Mouse (Mus musculus) embryo, embryonic 9.5 days (tissue): ENCODE data around the gene Slc16a3.
A peak's percentile ranks its signal among the peaks of the same experiment; 100 is the strongest.

Experiments
- DNase-seq: peaks from one replicate; pipeline ENCODE4 v3.0.0-alpha.2; 2017; ENCODE audit errors: extremely low spot score

Gene Slc16a3

DNA sequence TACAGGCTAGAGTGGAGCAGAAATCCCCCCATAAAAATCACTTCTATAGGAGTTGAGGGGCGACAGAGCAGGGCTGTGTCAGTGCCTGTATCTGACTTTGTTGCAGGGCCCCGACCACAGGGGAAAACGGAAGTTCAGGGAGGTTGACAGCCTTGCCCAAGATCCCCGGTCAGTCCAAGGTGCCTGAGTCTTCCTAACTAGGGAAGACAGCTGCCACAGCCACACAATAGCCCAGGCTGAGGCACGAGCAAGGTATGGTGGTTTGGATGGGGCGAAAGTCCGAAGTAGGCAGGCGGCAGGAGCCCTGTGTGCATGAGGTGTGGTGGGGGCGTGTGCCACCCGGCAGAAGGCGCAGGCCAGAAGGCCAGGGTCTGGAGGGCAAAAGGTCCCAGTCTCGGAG lies at the start of gene Slc16a3:
Gene Slc16a3, plus strand, starts transcription at position 153 of the 400 bp plus-strand sequence.
- DNase-seq: no peak

GRCm38 (mm10) chr11:120900276-120901244 lies 47.7 kb upstream of the Slc16a3 start:
- DNase-seq: no peak

- no peak for DNase-seq
These were observed 46.4 kb upstream of the Slc16a3 start for GRCm38 (mm10) chr11:120901729-120902486.

- no peak for DNase-seq
These were observed 45.7 kb upstream of the Slc16a3 start for GRCm38 (mm10) chr11:120902487-120903142.

DNA sequence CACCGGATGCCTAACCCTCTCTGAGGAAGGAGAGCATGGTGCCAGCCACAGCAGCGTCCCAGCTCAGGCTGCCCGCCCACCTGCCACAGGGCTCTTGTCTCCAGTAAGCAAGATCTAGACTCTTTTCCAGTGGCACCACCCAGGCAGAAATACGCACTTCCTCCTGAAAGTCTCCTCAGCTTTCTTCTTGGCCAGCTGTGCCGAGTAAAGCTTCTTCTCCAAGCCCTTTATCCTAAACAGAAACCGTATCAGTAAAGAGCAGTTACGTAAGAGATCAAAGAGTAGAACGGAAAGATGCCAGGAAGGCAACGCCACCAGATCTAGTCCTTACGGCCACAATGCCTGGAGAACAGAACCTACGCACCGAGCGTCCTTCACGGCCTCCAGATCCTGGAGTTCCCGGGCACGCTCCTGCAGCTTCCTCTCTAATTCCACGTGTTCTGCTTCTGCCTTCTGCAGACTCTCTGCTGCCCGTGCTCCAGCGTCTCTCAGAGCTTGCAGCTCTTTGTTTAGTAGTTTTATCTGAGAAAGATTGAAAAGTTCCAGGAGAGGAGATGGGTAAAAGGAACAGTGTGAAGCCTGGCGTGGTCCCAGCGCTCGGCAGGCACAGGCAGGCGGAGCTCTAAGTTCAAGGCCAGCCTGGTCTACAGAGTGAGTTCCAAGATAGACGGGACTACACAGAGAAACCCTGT lies 45.0 kb upstream of the Slc16a3 start:
- DNase-seq: no peak

DNA sequence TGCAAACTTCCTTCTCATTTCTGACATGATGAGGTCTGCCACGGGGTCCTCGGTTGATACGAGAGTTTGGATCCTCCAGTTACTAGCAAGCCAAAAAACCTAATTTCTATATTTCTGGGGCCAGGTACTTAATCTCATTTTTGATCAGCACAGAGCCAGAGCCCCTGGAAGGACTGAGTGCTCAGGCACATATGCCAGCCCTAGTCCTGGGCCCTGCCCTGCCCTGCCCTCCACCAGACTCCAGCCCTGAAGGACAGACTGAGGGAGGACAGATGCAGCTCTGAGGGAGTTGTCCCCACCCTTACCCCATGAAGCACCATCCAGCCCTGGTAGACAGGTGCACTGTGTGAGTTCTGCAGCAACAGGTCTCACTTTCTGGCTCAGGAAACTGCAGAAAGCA lies 43.7 kb upstream of the Slc16a3 start:
- DNase-seq: no peak

- peak; percentile 73 for DNase-seq
These were observed 42.8 kb upstream of the Slc16a3 start for GRCm38 (mm10) chr11:120905430-120905873.

- no peak for DNase-seq
These were observed 34.5 kb upstream of the Slc16a3 start for GRCm38 (mm10) chr11:120913796-120914195.

- DNase-seq: no peak
These were observed 31.8 kb upstream of the Slc16a3 start for GRCm38 (mm10) chr11:120916477-120916876.

- no peak for DNase-seq
These were observed 30.5 kb upstream of the Slc16a3 start for GRCm38 (mm10) chr11:120917756-120918155.

GRCm38 (mm10) chr11:120922528-120922927 lies 25.8 kb upstream of the Slc16a3 start:
- no peak for DNase-seq

GRCm38 (mm10) chr11:120928468-120928867 lies 19.8 kb upstream of the Slc16a3 start:
- DNase-seq: no peak

DNA sequence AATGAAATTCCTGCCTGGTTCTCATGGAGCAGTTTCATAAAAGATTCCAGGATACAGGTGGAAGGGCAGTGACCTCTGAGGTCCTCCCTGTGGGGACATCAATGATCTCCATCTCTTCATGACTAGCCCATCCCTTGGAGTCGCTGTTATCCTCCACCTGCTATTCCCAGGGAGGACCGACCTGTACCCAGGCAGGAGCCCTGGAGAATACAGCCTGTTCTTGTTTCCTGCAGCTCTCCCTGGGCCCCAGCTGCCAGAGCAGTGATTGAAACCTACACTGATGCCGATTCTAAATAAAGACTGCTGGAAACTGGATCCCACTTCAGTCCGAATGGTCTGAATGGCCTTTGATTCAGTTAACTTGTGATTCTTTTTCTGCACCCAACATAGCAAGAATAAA lies 16.8 kb upstream of the Slc16a3 start:
- DNase-seq: no peak

DNA sequence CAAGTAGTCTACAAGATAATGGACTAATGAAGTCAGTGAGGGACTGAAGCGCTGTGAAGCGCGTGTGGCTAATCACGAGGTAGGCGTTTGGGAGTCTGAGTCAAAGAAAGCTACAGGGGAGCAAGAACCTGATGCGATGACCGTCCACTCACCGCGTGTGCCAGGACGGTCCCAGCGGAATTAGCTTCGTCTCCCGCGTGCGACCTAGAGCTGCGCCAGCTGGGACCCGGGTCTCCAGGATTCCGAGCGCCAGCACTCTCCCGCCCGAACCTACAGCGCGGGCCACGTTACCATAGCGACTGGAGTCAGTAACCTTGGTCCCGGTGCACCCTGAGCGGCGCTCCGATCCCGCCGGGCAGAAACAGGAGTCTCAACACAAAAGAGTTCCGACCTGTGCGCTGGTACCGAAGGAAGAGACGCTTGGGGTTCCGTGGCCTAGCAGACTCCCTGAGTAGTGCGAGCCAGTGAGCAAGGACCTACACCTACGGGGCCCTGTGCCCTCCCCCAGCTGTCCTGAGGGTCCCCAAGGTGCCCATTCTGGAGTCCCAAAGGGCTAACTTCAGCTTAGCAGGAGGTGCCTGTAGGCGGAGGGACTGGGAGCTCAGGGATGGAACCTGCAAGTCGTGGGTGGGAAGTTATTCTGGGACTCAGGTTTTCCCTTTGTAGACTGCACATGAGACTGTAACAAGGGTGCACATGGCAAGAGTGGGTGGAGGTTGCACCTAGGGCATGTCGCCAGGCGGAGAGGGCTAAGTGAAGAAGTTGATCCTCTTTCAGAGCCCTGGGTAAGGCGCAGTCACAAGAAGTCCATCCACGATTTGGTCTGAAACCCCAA lies 15.5 kb upstream of the Slc16a3 start, which contains the start of gene Ccdc57:
Gene Ccdc57, minus strand, starts transcription at position 309 of the 835 bp plus-strand sequence.
- DNase-seq: peak; percentile 94

GRCm38 (mm10) chr11:120937976-120938375 lies 10.3 kb upstream of the Slc16a3 start:
- DNase-seq: no peak

- DNase-seq: no peak
These were observed 9.5 kb upstream of the Slc16a3 start for GRCm38 (mm10) chr11:120938795-120939194.

- DNase-seq: no peak
These were observed 8.5 kb upstream of the Slc16a3 start for GRCm38 (mm10) chr11:120939712-120940341.

DNA sequence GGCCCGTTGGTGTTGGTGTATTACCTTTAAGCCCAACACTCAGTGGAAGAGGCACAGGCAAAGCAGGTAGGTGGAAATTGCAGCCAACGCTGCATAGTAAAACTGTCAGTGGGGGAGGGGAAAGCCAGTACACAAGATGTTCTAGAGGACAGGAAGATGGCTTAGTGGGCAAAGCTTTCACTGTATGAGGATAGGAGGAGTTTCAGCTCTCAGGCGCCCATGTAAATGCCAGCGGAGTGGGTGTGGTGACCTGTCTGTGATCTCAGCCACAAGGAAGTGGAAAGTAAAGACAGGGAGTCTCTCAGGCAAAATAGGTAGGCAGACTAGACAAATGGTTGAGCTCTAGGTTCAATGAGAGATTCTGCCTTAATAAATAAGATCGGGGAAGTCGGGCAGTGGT lies 7.3 kb upstream of the Slc16a3 start:
- DNase-seq: no peak

DNA sequence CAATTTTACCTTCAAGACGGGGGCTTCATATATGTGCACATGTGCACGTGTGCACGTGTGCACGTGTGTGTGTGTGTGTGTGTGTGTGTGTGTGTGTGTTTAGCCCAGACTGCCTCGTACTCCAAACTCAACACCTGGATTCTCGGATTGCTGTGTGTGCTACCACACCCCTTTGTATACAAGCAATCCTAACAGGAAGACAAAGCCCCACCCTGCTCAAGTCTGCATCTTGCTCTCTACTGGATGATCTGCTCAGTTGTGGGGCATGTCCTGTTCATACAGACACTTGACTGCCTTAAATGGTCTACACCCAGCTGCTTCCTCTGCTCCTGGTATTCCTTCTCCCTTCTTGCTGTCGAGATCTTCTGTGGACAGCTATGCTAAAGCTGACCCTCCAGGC lies 3.0 kb upstream of the Slc16a3 start:
- DNase-seq: no peak

DNA sequence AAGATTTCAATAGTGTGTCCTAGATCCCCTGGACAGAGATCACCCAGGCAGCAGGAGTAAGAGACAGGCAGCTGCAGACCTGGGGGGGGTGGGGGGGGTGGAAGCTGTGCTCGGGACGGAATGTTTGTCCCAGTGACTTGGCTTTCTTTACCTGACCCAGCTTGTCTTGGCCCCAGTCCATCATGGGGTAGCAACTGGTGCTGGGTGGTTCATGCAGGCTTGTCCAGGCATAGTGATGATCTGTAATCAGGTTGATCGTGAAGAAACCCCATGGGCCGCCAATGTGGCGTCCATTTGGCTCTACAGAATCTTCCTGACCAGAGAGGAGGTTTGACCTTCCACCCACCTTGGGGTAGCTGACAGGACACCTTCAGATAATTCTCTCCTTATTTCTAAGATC lies 2.4 kb upstream of the Slc16a3 start:
- DNase-seq: no peak
